Mouse (Mus musculus): ENCODE results near the gene Dhh.
A peak's percentile ranks its signal among the peaks of the same experiment; 100 is the strongest.

The Dhh gene

GRCm38 (mm10) chr15:98871070-98871915, 27.0 kb downstream of the Dhh start, which contains the start of gene Kmt2d:
Gene Kmt2d (minus strand): TSS chr15:98871204.
- no peak for DNase-seq

GRCm38 (mm10) chr15:98870179-98871069, 27.9 kb downstream of the Dhh start:
- peak; percentile 55 for DNase-seq

- DNase-seq = no peak
Measured at GRCm38 (mm10) chr15:98869342-98870178, 28.8 kb downstream of the Dhh start.

GRCm38 (mm10) chr15:98868346-98869063, 29.8 kb downstream of the Dhh start:
- no peak for DNase-seq

- peak; percentile 72 for DNase-seq
Measured at GRCm38 (mm10) chr15:98867321-98867720, 31.0 kb downstream of the Dhh start.

GRCm38 (mm10) chr15:98866501-98866900, 31.8 kb downstream of the Dhh start:
- DNase-seq = no peak

GRCm38 (mm10) chr15:98865771-98866170, 32.6 kb downstream of the Dhh start:
- no peak for DNase-seq

- no peak for DNase-seq
Measured at GRCm38 (mm10) chr15:98864951-98865350, 33.4 kb downstream of the Dhh start.

- DNase-seq = no peak
Measured at GRCm38 (mm10) chr15:98863451-98863958, 34.8 kb downstream of the Dhh start.

- DNase-seq = no peak
Measured at GRCm38 (mm10) chr15:98861701-98862410, 36.5 kb downstream of the Dhh start.

- DNase-seq = no peak
Measured at GRCm38 (mm10) chr15:98860921-98861320, 37.4 kb downstream of the Dhh start.

- no peak for DNase-seq
Measured at GRCm38 (mm10) chr15:98859319-98860043, 38.9 kb downstream of the Dhh start.

- DNase-seq = no peak
Measured at GRCm38 (mm10) chr15:98854214-98854613, 44.1 kb downstream of the Dhh start.

- DNase-seq = no peak
Measured at GRCm38 (mm10) chr15:98853161-98853937, 45.0 kb downstream of the Dhh start.

GRCm38 (mm10) chr15:98852733-98853132, 45.6 kb downstream of the Dhh start:
- DNase-seq = no peak

- no peak for DNase-seq
Measured at GRCm38 (mm10) chr15:98852071-98852470, 46.3 kb downstream of the Dhh start.

GRCm38 (mm10) chr15:98851229-98851818, 47.0 kb downstream of the Dhh start:
- no peak for DNase-seq

GRCm38 (mm10) chr15:98850668-98851067, 47.7 kb downstream of the Dhh start:
- DNase-seq = no peak

- DNase-seq = no peak
Measured at GRCm38 (mm10) chr15:98849956-98850600, 48.3 kb downstream of the Dhh start.
